8 mouse cellular contexts compared by ENCODE assay signal in the genomic region with DNA sequence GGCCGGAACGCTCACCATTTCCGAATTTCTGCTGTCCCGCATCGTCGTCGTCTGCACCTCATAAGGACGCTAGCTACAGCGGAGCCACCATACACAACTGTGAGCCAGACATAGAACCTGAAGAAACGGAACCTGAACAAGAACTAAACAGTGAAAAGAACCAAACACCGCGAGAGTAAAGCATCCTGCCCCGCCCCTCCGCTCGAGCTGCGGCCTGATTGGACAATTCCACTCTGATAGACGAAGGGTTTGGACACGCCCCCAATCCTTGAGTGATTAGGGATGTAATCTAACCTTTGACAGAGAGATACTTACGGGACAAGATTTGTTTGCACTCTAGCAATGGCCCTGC. TPM values are rescaled to one million over a fixed set of nuclear protein-coding genes. Genes with fewer than 3 reads are reported as not detected.
DNase-seq lines count a peak whose midpoint lies in the region; ATAC-seq and TF ChIP-seq lines count a peak whose summit lies in the region.

Gene Zfp867 (minus strand): TSS at position 149 of the 352 bp plus-strand sequence.

- TF ChIP-seq POLR2A in CH12.LX (IDR thresholded peaks at IDR 0.05; ENCODE audit: low read depth, low read length), result peak; percentile 96

- H3K4me3 ChIP-seq in CH12.LX (replicated peaks in 1 of 3; ENCODE audit: low read depth in 2 of 3, low read length in 2 of 3, poor library complexity in 1 of 3), result peak within 1 kb of the TSS; percentile 83 to 97 (median 83)
- peak within 1 kb of the TSS; percentile 69 for H3K4me3 ChIP-seq in forebrain, embryonic 12.5 days (replicated peaks)
- H3K4me3 ChIP-seq in heart, postnatal 0 days (ENCODE audit: low read depth, low read length), result peak within 1 kb of the TSS; percentile 65
- H3K4me3 ChIP-seq in liver, embryonic 14.5 days (ENCODE audit: insufficient read depth in 1 of 2, low read depth in 2 of 2, low read length in 2 of 2), result peak within 1 kb of the TSS; percentile 65 to 98
- peak within 1 kb of the TSS; percentile 83 for H3K4me3 ChIP-seq in stomach, embryonic 15.5 days (replicated peaks)

- dilution Hi-C loops in CH12.LX (cut with MboI; ENCODE audit: extremely low pct_ligation_motif_present, extremely low pct_unique_long_range_greater_than_20kb, low sequenced_read_pairs), result no loop called here

- peak within 1 kb of the TSS; percentile 44 for H3K27ac ChIP-seq in CH12.LX (ENCODE audit: insufficient read depth, low read depth)
- peak within 1 kb of the TSS; percentile 27 for H3K27ac ChIP-seq in forebrain, embryonic 12.5 days
- H3K27ac ChIP-seq in heart, postnatal 0 days (ENCODE audit: low read depth), result peak within 1 kb of the TSS; percentile 82
- no peak within 1 kb of the TSS for H3K27ac ChIP-seq in liver, embryonic 14.5 days
- H3K27ac ChIP-seq in stomach, embryonic 15.5 days, result peak within 1 kb of the TSS; percentile 71

- TF ChIP-seq RAD21 in CH12.LX (IDR thresholded peaks at IDR 0.05; ENCODE audit: low read depth, low read length), result no peak

- peaks cover 3 to 16% of the 10 kb centered on the region in 2 experiments; a peak in 3 of 4 replicates for H3K4me1 ChIP-seq in CH12.LX (ENCODE audit: control insufficient read depth in 1 of 2, insufficient read depth in 2 of 2)
- peaks cover 10% of the 10 kb centered on the region for H3K4me1 ChIP-seq in forebrain, embryonic 12.5 days
- peaks cover 10% of the 10 kb centered on the region; the same call in 1 of the 2 replicates for H3K4me1 ChIP-seq in heart, postnatal 0 days (ENCODE audit: control insufficient read depth, insufficient read depth)
- peaks cover 0 to 6% of the 10 kb centered on the region in 2 experiments; a peak in 2 of 4 replicates for H3K4me1 ChIP-seq in liver, embryonic 14.5 days (replicated peaks; ENCODE audit: control insufficient read depth in 2 of 2, insufficient read depth in 2 of 2, low read length in 1 of 2)
- 0 out of 2 replicates have a peak, but pooled peaks cover 6% of the 10 kb centered on the region for H3K4me1 ChIP-seq in stomach, embryonic 15.5 days

- no peak for TF ChIP-seq CTCF in CH12.LX (conservative IDR thresholded peaks at IDR 0.05 in 1 of 2, IDR thresholded peaks at IDR 0.05 in 1 of 2; ENCODE audit: low read depth in 2 of 2, low read length in 2 of 2)
- no peak for TF ChIP-seq CTCF in heart, postnatal 0 days (IDR thresholded peaks at IDR 0.05; ENCODE audit: low read depth)
- TF ChIP-seq CTCF in liver, embryonic 14.5 days (IDR thresholded peaks at IDR 0.05; ENCODE audit: low read depth), result no peak

- WGBS in forebrain, embryonic 12.5 days, result under 1% methylated on average over 19 of the region's 19 CpGs
- WGBS in heart, postnatal 0 days, result under 1% methylated on average over 19 of the region's 19 CpGs
- WGBS in liver, embryonic 14.5 days (ENCODE audit: insufficient replicate concordance), result under 1% methylated on average over 19 of the region's 19 CpGs
- under 1% methylated on average over 19 of the region's 19 CpGs for WGBS in stomach, embryonic 15.5 days

- peaks cover 8% of the 10 kb centered on the region; the same call in 1 of the 2 replicates for H3K79me2 ChIP-seq in CH12.LX (replicated peaks; ENCODE audit: control insufficient read depth, extremely low read depth, insufficient read depth, poor library complexity, severe bottlenecking)

- peak within 1 kb of the TSS; percentile 95 for H3K4me2 ChIP-seq in CH12.LX (ENCODE audit: insufficient read depth, low read depth, poor library complexity, severe bottlenecking)
- peak within 1 kb of the TSS; percentile 81 for H3K4me2 ChIP-seq in forebrain, embryonic 12.5 days
- peak within 1 kb of the TSS; percentile 94 for H3K4me2 ChIP-seq in heart, postnatal 0 days (ENCODE audit: low read depth, low read length)
- peak within 1 kb of the TSS; percentile 73 for H3K4me2 ChIP-seq in liver, embryonic 14.5 days (ENCODE audit: low read depth)
- peak within 1 kb of the TSS; percentile 89 for H3K4me2 ChIP-seq in stomach, embryonic 15.5 days

- peaks cover 0 to 8% of the 10 kb centered on the region in 2 experiments for H3K36me3 ChIP-seq in CH12.LX (replicated peaks in 1 of 2; ENCODE audit: control insufficient read depth in 1 of 2, insufficient read depth in 1 of 2, low read length in 1 of 2)
- no peaks in the 10 kb centered on the region for H3K36me3 ChIP-seq in forebrain, embryonic 12.5 days (replicated peaks)
- H3K36me3 ChIP-seq in heart, postnatal 0 days (replicated peaks; ENCODE audit: control insufficient read depth, insufficient read depth, low read length), result no peaks in the 10 kb centered on the region
- H3K36me3 ChIP-seq in liver, embryonic 14.5 days (replicated peaks; ENCODE audit: control insufficient read depth, insufficient read depth, low read depth), result no peaks in the 10 kb centered on the region
- H3K36me3 ChIP-seq in stomach, embryonic 15.5 days, result no peaks in the 10 kb centered on the region

- H3K27me3 ChIP-seq in CH12.LX (replicated peaks), result peaks cover 7% of the 10 kb centered on the region
- H3K27me3 ChIP-seq in forebrain, embryonic 12.5 days, result no peaks in the 10 kb centered on the region
- H3K27me3 ChIP-seq in heart, postnatal 0 days (ENCODE audit: control insufficient read depth, insufficient read depth, low read length), result no peaks in the 10 kb centered on the region
- no peaks in the 10 kb centered on the region for H3K27me3 ChIP-seq in liver, embryonic 14.5 days (ENCODE audit: control insufficient read depth, insufficient read depth, low read length)
- no peaks in the 10 kb centered on the region for H3K27me3 ChIP-seq in stomach, embryonic 15.5 days (replicated peaks)

- peak; percentile 91 for ATAC-seq in forebrain, embryonic 12.5 days (ENCODE audit: low FRiP score)
- ATAC-seq in heart, postnatal 0 days (ENCODE audit: insufficient read depth, low read depth), result peak; percentile 90
- peak; percentile 73 for ATAC-seq in liver, embryonic 14.5 days (ENCODE audit: insufficient read depth)
- ATAC-seq in stomach, embryonic 15.5 days (ENCODE audit: insufficient read depth, low FRiP score, low read depth), result peak; percentile 82

- TF ChIP-seq EP300 in CH12.LX (IDR thresholded peaks at IDR 0.05; ENCODE audit: low read length), result no peak
- TF ChIP-seq EP300 in heart, postnatal 0 days (IDR thresholded peaks at IDR 0.05; ENCODE audit: low read depth), result no peak
- TF ChIP-seq EP300 in liver, embryonic 14.5 days (IDR thresholded peaks at IDR 0.05; ENCODE audit: low read depth), result no peak

- in situ Hi-C loops in CH12.LX (cut with MboI; ENCODE audit: low pct_ligation_motif_present, low pct_unique_long_range_greater_than_20kb, low sequenced_read_pairs), result no loop called here

- peak; percentile 98 for DNase-seq in CH12.LX (ENCODE audit: extremely low read depth)
- peak; percentile 84 for DNase-seq in c-Kit-positive CD71-positive TER-119-positive erythroid progenitor cells, embryonic 14.5 days (ENCODE audit: low spot score)
- DNase-seq in heart, postnatal 0 days (ENCODE audit: low spot score), result peak; percentile 85
- peak; percentile 92 to 95 for DNase-seq in kidney, postnatal 36 days
- peak; percentile 66 to 74 (median 70) for DNase-seq in liver, embryonic 14.5 days (ENCODE audit: low read depth in 3 of 3, low spot score in 3 of 3)
- peak; percentile 90 for DNase-seq in neural tube, embryonic 10.5 days (ENCODE audit: extremely low spot score, low spot score)

- H3K9ac ChIP-seq in CH12.LX (ENCODE audit: insufficient read depth, low read depth), result peak within 1 kb of the TSS; percentile 89
- peak within 1 kb of the TSS; percentile 94 for H3K9ac ChIP-seq in forebrain, embryonic 12.5 days
- peak within 1 kb of the TSS; percentile 84 for H3K9ac ChIP-seq in heart, postnatal 0 days (replicated peaks; ENCODE audit: low read depth, low read length)
- peak within 1 kb of the TSS; percentile 63 for H3K9ac ChIP-seq in liver, embryonic 14.5 days (replicated peaks)
- H3K9ac ChIP-seq in stomach, embryonic 15.5 days, result peak within 1 kb of the TSS; percentile 95

- no peaks in the 10 kb centered on the region for H3K9me3 ChIP-seq in CH12.LX (replicated peaks; ENCODE audit: low read length)
- H3K9me3 ChIP-seq in forebrain, embryonic 12.5 days, result no peaks in the 10 kb centered on the region
- no peaks in the 10 kb centered on the region for H3K9me3 ChIP-seq in heart, postnatal 0 days (replicated peaks; ENCODE audit: control insufficient read depth, low read length)
- no peaks in the 10 kb centered on the region for H3K9me3 ChIP-seq in liver, embryonic 14.5 days (ENCODE audit: control insufficient read depth, low read length)
- H3K9me3 ChIP-seq in stomach, embryonic 15.5 days, result no peaks in the 10 kb centered on the region

TF ChIP-seq in CH12.LX, 34 proteins besides CTCF, POLR2A, EP300 and RAD21 (continues in another document):
- TF ChIP-seq GABPA (IDR thresholded peaks at IDR 0.05; ENCODE audit: insufficient replicate concordance, low read depth, low read length) (no peak), USF2 (conservative IDR thresholded peaks at IDR 0.05; ENCODE audit: low read depth, low read length) (no peak), POLR2AphosphoS2 (IDR thresholded peaks at IDR 0.05; ENCODE audit: low read depth, low read length) (peak; percentile 74; the same call in 1 of the 2 replicates), NELFE (IDR thresholded peaks at IDR 0.05; ENCODE audit: low read depth, low read length) (peak; percentile 97), BHLHE40 (IDR thresholded peaks at IDR 0.05; ENCODE audit: low read depth, low read length) (no peak), NRF1 (IDR thresholded peaks at IDR 0.05; ENCODE audit: low read depth, low read length) (no peak), MAFK (IDR thresholded peaks at IDR 0.05; ENCODE audit: insufficient replicate concordance, low read length) (no peak), ETS1 (conservative IDR thresholded peaks at IDR 0.05; ENCODE audit: low read depth, low read length) (no peak), MXI1 (IDR thresholded peaks at IDR 0.05; ENCODE audit: low read depth, low read length) (peak; percentile 32; the same call in 1 of the 2 replicates), TBP (conservative IDR thresholded peaks at IDR 0.05; ENCODE audit: low read depth, low read length) (peak; percentile 94), SIN3A (IDR thresholded peaks at IDR 0.05; ENCODE audit: low read length) (peak; percentile 64; the same call in 1 of the 2 replicates), HCFC1 (IDR thresholded peaks at IDR 0.05; ENCODE audit: low read depth, low read length) (peak; percentile 56), ELF1 (IDR thresholded peaks at IDR 0.05; ENCODE audit: low read depth, low read length) (peak; percentile 30; the same call in 1 of the 2 replicates)

RNA-seq across cellular contexts. Expression of gene Zfp867, which starts in this region (rescaled TPM):
- total RNA-seq in CH12.LX (2012; rRNA removed) (4.1 and 4.9 TPM in 2 replicates), CH12.LX (2014; rRNA removed) (7.1 and 7.2 TPM in 2 replicates)
- 4.6 and 5.6 TPM in 2 replicates for polyA plus RNA-seq in CH12.LX (2012; ENCODE audit: insufficient read length, low read depth)
- 11.6 and 12.2 TPM in 2 replicates for polyA plus RNA-seq in forebrain, embryonic 12.5 days (2016; fragmentation: Nextera tagmentation; extraction: Ambion mirVana)
- 4.1 and 8.3 TPM in 2 replicates for total RNA-seq in heart, postnatal 0 days (2014; rRNA removed; ENCODE audit: low replicate concordance)
- polyA plus RNA-seq in heart, postnatal 0 days (2015; fragmentation: Nextera tagmentation; extraction: Ambion mirVana), result 6.4 and 6.5 TPM in 2 replicates
- polyA plus RNA-seq in liver, embryonic 14.5 days (2012; rRNA removed), result 0.38 and 0.51 TPM in 2 replicates
- 1.4 and 1.5 TPM in 2 replicates for polyA plus RNA-seq in liver, embryonic 14.5 days (2014; fragmentation: Nextera tagmentation; extraction: Ambion mirVana)
- polyA plus RNA-seq in stomach, embryonic 15.5 days (2015; fragmentation: Nextera tagmentation; extraction: Ambion mirVana), result 6.0 and 6.6 TPM in 2 replicates
